Comparison of ENCODE assay signal across 21 mouse cellular contexts in the genomic region with DNA sequence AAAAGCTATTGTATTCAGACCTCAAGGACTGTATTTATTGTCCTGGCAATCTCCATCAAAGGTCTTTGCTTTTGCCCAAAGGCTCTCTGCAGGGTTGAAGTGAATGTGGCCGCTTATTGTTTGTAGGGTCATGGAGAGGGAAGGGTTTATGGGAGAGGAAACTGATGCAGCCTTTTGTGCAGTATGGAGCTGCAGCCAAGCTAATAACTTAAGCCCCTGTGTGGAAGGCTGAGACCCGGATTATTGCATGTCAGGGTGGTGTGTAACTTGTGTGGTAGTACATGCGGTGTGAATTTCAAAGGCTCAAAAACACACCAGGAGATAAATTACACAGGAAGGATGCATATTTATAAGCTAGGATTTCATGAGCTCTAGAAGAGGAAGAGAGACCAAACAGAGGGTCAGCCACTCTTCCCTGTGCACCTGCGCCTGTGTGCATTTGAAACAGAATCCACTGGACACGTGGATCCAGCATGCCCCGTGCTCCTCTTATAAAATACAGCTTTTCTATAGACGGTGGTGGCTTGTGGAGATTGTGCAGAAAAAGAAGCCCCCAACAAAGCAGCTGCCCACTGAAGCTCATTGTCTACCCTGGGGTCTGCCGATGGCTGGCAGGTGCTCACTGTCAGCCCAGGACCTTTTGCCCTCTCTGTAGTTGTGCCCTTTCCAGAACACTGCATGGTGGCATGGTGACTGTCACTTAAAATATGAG. TPM values are rescaled to one million over a fixed set of nuclear protein-coding genes. Genes with fewer than 3 reads are reported as not detected.
A peak's percentile ranks its signal among the peaks of the same experiment; 100 is the strongest.
DNase-seq lines count a peak whose midpoint lies in the region; ATAC-seq and TF ChIP-seq lines count a peak whose summit lies in the region.
"Had no signal": no experiment of that assay in that cellular context is flagged by ENCODE, and none has a peak within 500 bp of the region (broad histone marks: within the 10 kb centered on the region; RNA-seq: fewer than 3 reads in every experiment).

No protein-coding gene starts in this region.

- no peak overlapping the region for H3K4me2 ChIP-seq in forebrain, postnatal 0 days (ENCODE audit: low read depth)
- no peak overlapping the region for H3K4me2 ChIP-seq in midbrain, embryonic 13.5 days (replicated peaks)
- H3K4me2 ChIP-seq: embryonic facial prominence, embryonic 12.5 days; limb, embryonic 12.5 days had no signal

- peaks cover 1% of the 10 kb centered on the region; the same call in 1 of the 2 replicates for H3K36me3 ChIP-seq in forebrain, embryonic 10.5 days (replicated peaks)
- no peaks in the 10 kb centered on the region for H3K36me3 ChIP-seq in forebrain, postnatal 0 days (ENCODE audit: insufficient read depth)
- no peaks in the 10 kb centered on the region for H3K36me3 ChIP-seq in hindbrain, embryonic 10.5 days
- H3K36me3 ChIP-seq in midbrain, embryonic 13.5 days: no peaks in the 10 kb centered on the region
- H3K36me3 ChIP-seq: embryonic facial prominence, embryonic 12.5 days; limb, embryonic 12.5 days had no signal

- WGBS in forebrain, embryonic 10.5 days: 63% methylated on average over 8 of the region's 8 CpGs
- WGBS in forebrain, postnatal 0 days: 29% methylated on average over 8 of the region's 8 CpGs
- WGBS in hindbrain, embryonic 10.5 days: 49% methylated on average over 8 of the region's 8 CpGs
- 24% methylated on average over 8 of the region's 8 CpGs for WGBS in midbrain, embryonic 13.5 days

- ATAC-seq in forebrain, postnatal 0 days: no peak; the same call in 1 of the 2 replicates
- peak; percentile 87 for ATAC-seq in midbrain, embryonic 13.5 days
- ATAC-seq: Patski had no signal

- H3K27ac ChIP-seq in forebrain, embryonic 10.5 days: peak overlapping the region; percentile 72
- no peak overlapping the region for H3K27ac ChIP-seq in forebrain, postnatal 0 days (ENCODE audit: low read depth, low read length)
- H3K27ac ChIP-seq in hindbrain, embryonic 10.5 days: peak overlapping the region; percentile 80
- peak overlapping the region; percentile 74 for H3K27ac ChIP-seq in midbrain, embryonic 13.5 days

- DNase-seq in forebrain, embryonic 10.5 days (ENCODE audit: extremely low spot score, low spot score): no peak
- no peak for DNase-seq in forebrain, postnatal 0 days
- peak; percentile 58 for DNase-seq in brain, embryonic 14.5 days (ENCODE audit: low read depth)
- no peak for DNase-seq in hindbrain, embryonic 10.5 days (ENCODE audit: low spot score)
- DNase-seq in layer of hippocampus, postnatal 36 days: no peak
- no peak for DNase-seq in testis, postnatal 14 days (ENCODE audit: low spot score)
- DNase-seq in thymus, postnatal 14 days: no peak
- DNase-seq: cerebellum, adult 9-11 months; gastrocnemius, postnatal 25 days; kidney, postnatal 36 days; lung, adult 18-20 months; thymus, postnatal 4 days had no signal

- no peaks in the 10 kb centered on the region for H3K9me3 ChIP-seq in forebrain, embryonic 10.5 days
- H3K9me3 ChIP-seq in forebrain, postnatal 0 days (ENCODE audit: low read length): no peaks in the 10 kb centered on the region
- H3K9me3 ChIP-seq in hindbrain, embryonic 10.5 days: no peaks in the 10 kb centered on the region
- no peaks in the 10 kb centered on the region for H3K9me3 ChIP-seq in midbrain, embryonic 13.5 days
- H3K9me3 ChIP-seq: embryonic facial prominence, embryonic 12.5 days; limb, embryonic 12.5 days had no signal

- H3K4me1 ChIP-seq in forebrain, embryonic 10.5 days: peaks cover 27% of the 10 kb centered on the region
- H3K4me1 ChIP-seq in forebrain, postnatal 0 days (ENCODE audit: insufficient read depth): no peaks in the 10 kb centered on the region
- peaks cover 42% of the 10 kb centered on the region for H3K4me1 ChIP-seq in hindbrain, embryonic 10.5 days (replicated peaks)
- peaks cover 32% of the 10 kb centered on the region for H3K4me1 ChIP-seq in midbrain, embryonic 13.5 days (replicated peaks)
- H3K4me1 ChIP-seq: embryonic facial prominence, embryonic 12.5 days had no signal

- no peak overlapping the region for H3K9ac ChIP-seq in forebrain, postnatal 0 days
- H3K9ac ChIP-seq in midbrain, embryonic 13.5 days (replicated peaks): 0 out of 2 replicates have a peak overlapping the region, but pooled peaks have one; percentile 10
- H3K9ac ChIP-seq: embryonic facial prominence, embryonic 12.5 days; limb, embryonic 12.5 days had no signal

- H3K4me3 ChIP-seq in forebrain, embryonic 10.5 days: no peak overlapping the region
- H3K4me3 ChIP-seq in forebrain, postnatal 0 days (ENCODE audit: low read depth, low read length): no peak overlapping the region
- H3K4me3 ChIP-seq in hindbrain, embryonic 10.5 days: no peak overlapping the region
- no peak overlapping the region for H3K4me3 ChIP-seq in midbrain, embryonic 13.5 days (replicated peaks)
- H3K4me3 ChIP-seq: embryonic facial prominence, embryonic 12.5 days; limb, embryonic 12.5 days; myocyte had no signal

- H3K27me3 ChIP-seq in forebrain, embryonic 10.5 days (ENCODE audit: poor library complexity, severe bottlenecking): no peaks in the 10 kb centered on the region
- no peaks in the 10 kb centered on the region for H3K27me3 ChIP-seq in forebrain, postnatal 0 days (ENCODE audit: insufficient read depth, low read length)
- H3K27me3 ChIP-seq in hindbrain, embryonic 10.5 days (ENCODE audit: insufficient read depth, poor library complexity, severe bottlenecking): no peaks in the 10 kb centered on the region
- no peaks in the 10 kb centered on the region for H3K27me3 ChIP-seq in midbrain, embryonic 13.5 days
- H3K27me3 ChIP-seq: embryonic facial prominence, embryonic 12.5 days; limb, embryonic 12.5 days; Patski had no signal

- TF ChIP-seq POLR2A in brain, embryonic 14.5 days (IDR thresholded peaks at IDR 0.05; ENCODE audit: borderline replicate concordance, extremely low read depth, insufficient read depth, insufficient read length, poor library complexity, severe bottlenecking): no peak

- no peak for TF ChIP-seq CTCF in forebrain, postnatal 0 days (IDR thresholded peaks at IDR 0.05; ENCODE audit: low read depth)
- TF ChIP-seq CTCF in brain, embryonic 14.5 days (IDR thresholded peaks at IDR 0.05; ENCODE audit: borderline replicate concordance, extremely low read depth, insufficient read depth, insufficient read length): no peak

RNA-seq across cellular contexts. Expression of gene Vapb, which starts 18.3 kb away (rescaled TPM):
- 8.8 and 10.2 TPM in 2 replicates for polyA plus RNA-seq in forebrain, embryonic 10.5 days (2016; fragmentation: Nextera tagmentation; extraction: Ambion mirVana)
- 40.2 and 41.8 TPM in 2 replicates for total RNA-seq in forebrain, postnatal 0 days (2014; rRNA removed)
- 12.4 and 13.6 TPM in 2 replicates for polyA plus RNA-seq in forebrain, postnatal 0 days (2015; fragmentation: Nextera tagmentation; extraction: Ambion mirVana)
- 23.9 and 42.5 TPM in 2 replicates for polyA plus RNA-seq in brain, embryonic 14.5 days (2012; rRNA removed)
- polyA plus RNA-seq in hindbrain, embryonic 10.5 days (2016; fragmentation: Nextera tagmentation; extraction: Ambion mirVana): 11.7 and 14.9 TPM in 2 replicates
- 12.3 and 13.8 TPM in 2 replicates for polyA plus RNA-seq in midbrain, embryonic 13.5 days (2015; fragmentation: Nextera tagmentation; extraction: Ambion mirVana)
- 100 to 1,000 TPM; 114 to 126 TPM for total RNA-seq in layer of hippocampus, postnatal 36 days (2021)

RNA-seq across cellular contexts. Expression of gene 1700010B08Rik, which starts 36.4 kb away (rescaled TPM):
- polyA plus RNA-seq in forebrain, embryonic 10.5 days (2016; fragmentation: Nextera tagmentation; extraction: Ambion mirVana): not detected in 2 replicates
- not detected in 2 replicates for total RNA-seq in forebrain, postnatal 0 days (2014; rRNA removed)
- not detected in 2 replicates for polyA plus RNA-seq in forebrain, postnatal 0 days (2015; fragmentation: Nextera tagmentation; extraction: Ambion mirVana)
- not detected in 2 replicates for polyA plus RNA-seq in brain, embryonic 14.5 days (2012; rRNA removed)
- polyA plus RNA-seq in hindbrain, embryonic 10.5 days (2016; fragmentation: Nextera tagmentation; extraction: Ambion mirVana): not detected in 2 replicates
- polyA plus RNA-seq in midbrain, embryonic 13.5 days (2015; fragmentation: Nextera tagmentation; extraction: Ambion mirVana): not detected in 2 replicates
- not detected for total RNA-seq in layer of hippocampus, postnatal 36 days (2021)
- total RNA-seq: adrenal gland, adult 18-20 months; gastrocnemius, postnatal 25 days; layer of hippocampus, postnatal 25 days had no signal
- polyA plus RNA-seq: embryonic facial prominence, embryonic 12.5 days; heart, embryonic 14.5 days; limb, embryonic 12.5 days; Patski; stomach, embryonic 16.5 days had no signal
